Mouse (Mus musculus): ENCODE results near the gene Fam180a. TPM values are rescaled to one million over a fixed set of nuclear protein-coding genes. Genes with fewer than 3 reads are reported as not detected.

Gene Fam180a
- total RNA-seq, 2 experiments from 2014 or later, result 1.8 to 2.1 TPM

DNA sequence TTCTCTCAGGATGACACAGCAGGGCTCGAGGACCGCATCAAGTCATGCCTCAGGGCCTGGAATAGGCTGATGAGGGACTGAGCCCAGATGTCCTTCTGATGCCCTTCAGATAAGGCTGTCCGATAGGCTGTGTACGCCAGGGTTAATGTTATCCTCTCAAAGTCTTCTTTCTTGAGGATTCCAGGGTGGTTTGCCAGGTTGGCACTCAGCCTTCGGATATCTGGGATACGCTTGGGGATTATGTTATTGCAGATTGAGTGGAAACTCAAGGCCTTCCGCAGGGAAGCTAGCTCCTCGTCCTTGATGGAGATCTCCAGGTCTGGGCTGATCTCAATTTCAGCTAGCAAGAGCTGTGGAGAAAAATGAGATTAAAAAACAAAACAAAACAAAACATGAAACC is 12.4 kb downstream of the Fam180a start:
- no peak for DNase-seq (ENCODE audit: low spot score in 2 of 2)

- no peak for DNase-seq (ENCODE audit: low spot score in 2 of 2)
Measured at GRCm38 (mm10) chr6:35309406-35309805, 16.5 kb downstream of the Fam180a start.

- DNase-seq (ENCODE audit: low spot score in 2 of 2), result no peak
Measured at GRCm38 (mm10) chr6:35308037-35308436, 17.9 kb downstream of the Fam180a start, which contains the start of gene Slc13a4. Gene Slc13a4, minus strand, starts transcription at chr6:35308131.

- no peak for DNase-seq (ENCODE audit: low spot score in 2 of 2)
Measured at GRCm38 (mm10) chr6:35307136-35307535, 18.8 kb downstream of the Fam180a start.

DNA sequence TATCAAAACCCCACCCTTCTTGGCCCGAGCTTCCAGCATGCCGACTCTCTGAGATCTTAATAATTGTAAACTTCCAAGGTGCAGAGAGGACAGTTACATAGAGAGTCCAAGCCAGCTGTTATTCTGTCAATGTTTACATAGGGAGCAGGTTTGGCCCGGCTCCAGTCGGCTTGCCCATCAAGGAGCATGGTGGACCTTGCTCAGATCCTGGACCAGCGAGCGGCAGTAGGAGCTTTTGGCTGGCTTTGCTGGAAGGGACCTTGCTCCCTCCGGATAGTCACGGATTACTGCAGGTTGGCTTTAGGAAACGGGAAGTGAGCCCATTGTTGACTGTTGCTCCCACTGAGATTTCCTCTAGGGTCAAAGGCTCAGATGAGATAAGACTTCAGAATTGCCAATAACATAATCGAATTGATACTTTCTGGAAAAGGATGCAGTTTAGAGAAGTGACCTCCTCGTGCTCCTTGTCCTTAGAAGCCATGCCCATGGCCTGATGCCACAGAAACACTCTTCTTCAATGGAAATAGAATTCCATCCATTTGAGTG is 22.5 kb downstream of the Fam180a start:
- DNase-seq (ENCODE audit: low spot score in 2 of 2), result no peak

GRCm38 (mm10) chr6:35302581-35302980 is 23.4 kb downstream of the Fam180a start:
- no peak for DNase-seq (ENCODE audit: low spot score in 2 of 2)

GRCm38 (mm10) chr6:35298323-35298722 is 27.6 kb downstream of the Fam180a start:
- DNase-seq (ENCODE audit: low spot score in 2 of 2), result no peak

- DNase-seq (ENCODE audit: low spot score in 2 of 2), result no peak
Measured at GRCm38 (mm10) chr6:35297516-35298227, 28.3 kb downstream of the Fam180a start.

- peak; percentile 45 for DNase-seq (ENCODE audit: low spot score in 2 of 2)
Measured at GRCm38 (mm10) chr6:35297001-35297400, 28.9 kb downstream of the Fam180a start.

- DNase-seq (ENCODE audit: low spot score in 2 of 2), result no peak
Measured at GRCm38 (mm10) chr6:35294964-35295363, 31.0 kb downstream of the Fam180a start.

GRCm38 (mm10) chr6:35289676-35290075 is 36.3 kb downstream of the Fam180a start:
- peak; percentile 14 to 17 for DNase-seq (ENCODE audit: low spot score in 2 of 2)

DNA sequence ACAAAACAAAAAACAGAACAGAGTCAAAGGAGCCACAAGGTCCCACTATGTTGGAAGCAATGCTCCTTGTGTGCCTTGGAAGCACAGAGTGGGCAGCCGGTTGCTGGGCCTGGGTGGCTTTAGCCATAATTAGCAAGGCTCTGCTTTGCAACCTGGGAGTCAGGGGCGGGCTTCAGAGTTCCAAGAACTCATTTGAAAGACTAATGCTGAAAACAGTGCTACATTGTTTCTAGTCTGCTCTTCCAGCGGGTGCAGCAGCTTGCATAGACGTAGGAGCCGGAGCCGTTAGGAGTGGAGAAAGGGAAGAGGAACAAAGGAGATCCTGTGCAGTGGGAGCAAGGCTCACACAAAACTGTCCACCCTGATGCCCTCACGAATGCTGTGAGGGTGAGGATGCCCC is 37.0 kb downstream of the Fam180a start:
- no peak for DNase-seq (ENCODE audit: low spot score in 2 of 2)

- peak; percentile 70 to 73 for DNase-seq (ENCODE audit: low spot score in 2 of 2)
Measured at GRCm38 (mm10) chr6:35288114-35288761, 37.7 kb downstream of the Fam180a start.

GRCm38 (mm10) chr6:35279306-35279705 is 46.6 kb downstream of the Fam180a start:
- no peak for DNase-seq (ENCODE audit: low spot score in 2 of 2)

DNA sequence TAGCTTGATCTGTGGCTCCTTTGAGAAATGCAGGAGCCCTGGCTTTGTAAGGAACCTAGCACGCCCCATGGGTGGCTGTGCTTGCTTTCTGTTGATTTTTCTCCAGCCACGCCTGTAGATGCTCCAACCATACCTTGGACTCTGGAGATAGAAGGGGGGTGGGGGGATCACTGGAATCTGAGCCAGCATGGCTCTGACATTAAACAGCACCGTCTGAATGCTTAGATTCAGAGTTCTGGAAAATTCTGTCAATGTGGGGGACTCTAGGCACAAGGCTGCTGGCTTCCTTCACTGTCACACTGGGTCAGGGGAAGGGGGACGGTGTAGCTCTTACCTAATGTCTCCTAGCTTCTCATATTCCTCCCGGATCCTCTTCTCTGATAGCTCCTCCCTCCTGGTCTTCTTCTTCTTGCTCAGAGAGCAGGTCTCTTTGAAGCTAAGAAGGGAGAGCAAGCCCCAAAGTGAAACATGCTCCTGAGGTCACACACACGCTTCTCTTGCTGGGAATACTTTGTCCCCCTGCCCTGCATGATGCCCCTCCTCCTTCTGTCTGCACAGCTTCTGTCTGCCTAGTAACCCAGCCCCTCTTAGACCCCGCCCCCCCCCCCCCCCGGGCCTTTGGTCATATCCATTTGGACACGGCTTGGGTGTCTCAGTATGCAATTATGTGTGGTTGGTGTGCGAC is 47.9 kb downstream of the Fam180a start:
- no peak for DNase-seq (ENCODE audit: low spot score in 2 of 2)

DNA sequence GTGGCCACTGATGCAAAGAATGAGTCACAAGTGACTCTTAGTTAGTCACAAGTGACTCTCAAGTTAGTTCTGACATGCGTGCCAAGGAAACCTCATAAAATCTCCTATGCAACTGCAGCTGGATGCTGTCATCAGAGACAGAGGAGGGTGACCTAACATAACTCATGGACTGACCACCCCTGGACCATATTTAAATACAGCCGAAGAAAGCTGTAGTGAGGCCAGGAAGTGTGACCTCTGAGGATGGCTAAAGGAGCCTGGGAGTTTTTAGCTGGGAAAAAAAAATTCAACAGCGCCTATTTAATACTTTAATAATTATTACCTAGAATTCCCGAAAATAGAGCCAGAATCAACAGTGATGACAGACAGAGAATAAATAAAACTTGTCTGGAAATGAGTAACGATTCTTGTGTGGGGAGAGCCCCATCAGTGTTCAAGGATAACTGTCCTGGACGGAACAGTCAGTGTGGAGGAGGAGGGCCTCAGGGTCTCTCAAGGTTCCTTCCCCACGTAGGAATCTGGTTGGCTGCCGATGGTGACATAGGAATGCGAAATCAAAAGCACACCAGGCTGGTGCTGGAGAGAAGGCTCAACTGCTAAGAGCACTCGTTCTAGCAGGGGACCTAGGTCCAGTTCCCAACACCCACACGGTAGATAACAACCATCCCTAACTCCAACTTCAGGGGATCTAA is 52.4 kb downstream of the Fam180a start:
- no peak for DNase-seq (ENCODE audit: low spot score in 2 of 2)

- DNase-seq (ENCODE audit: low spot score in 2 of 2), result no peak
Measured at GRCm38 (mm10) chr6:35271868-35272765, 53.8 kb downstream of the Fam180a start.

DNA sequence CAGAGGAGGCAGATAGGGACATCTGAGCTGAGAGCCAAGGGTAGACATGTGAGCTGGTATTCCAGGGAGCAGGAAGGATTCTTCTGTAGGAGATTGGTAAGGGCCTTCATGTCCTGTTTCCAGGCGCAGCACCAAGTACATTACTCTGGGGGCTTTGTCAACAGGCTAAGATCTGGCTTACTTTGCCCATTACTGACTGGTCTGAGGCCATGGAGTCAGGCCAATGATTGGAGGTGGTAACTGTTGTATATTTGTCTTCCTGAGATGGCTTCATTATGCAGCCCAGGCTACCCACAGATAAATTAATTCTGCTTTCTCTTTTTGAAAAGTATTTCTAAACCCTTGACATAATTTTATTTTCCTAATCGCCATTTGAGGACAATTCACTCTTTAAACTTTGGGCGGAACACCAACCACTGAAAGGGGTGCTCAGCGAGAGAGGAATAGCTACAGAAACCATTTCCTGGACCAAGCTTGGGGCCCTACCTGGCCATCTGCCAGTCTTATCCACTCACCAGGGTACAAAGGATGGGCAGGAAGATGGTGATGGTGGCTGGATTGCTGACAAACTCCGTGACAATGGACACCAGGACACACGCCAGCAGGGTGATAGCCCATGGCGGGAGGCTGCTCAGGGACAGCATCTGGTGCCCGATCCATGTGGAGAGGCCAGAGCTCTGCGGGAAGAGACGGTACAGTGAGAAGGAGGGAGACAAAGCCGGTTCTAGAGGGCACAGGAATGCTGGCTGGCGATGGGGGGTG is 54.7 kb downstream of the Fam180a start:
- DNase-seq (ENCODE audit: low spot score in 2 of 2), result peak; percentile 21 to 52

DNA sequence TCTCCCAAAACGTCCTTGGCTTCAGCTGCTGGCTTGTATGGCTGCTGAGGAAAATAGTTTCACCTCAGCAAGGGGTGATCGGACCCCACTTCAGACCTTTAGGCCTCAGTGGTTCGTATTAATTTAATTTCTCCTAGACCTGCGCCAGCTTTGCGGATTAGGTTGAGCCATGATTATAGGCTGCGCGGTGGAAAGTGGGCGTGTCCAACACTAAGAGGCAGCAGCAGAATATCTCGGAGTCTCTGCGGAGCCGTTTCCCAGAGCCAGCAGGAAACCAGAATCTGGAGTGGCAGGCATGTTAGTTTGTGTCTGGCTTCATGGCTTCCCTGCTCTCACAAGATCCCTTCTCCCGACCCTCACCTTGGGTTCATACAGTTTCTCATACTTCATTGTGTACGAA is 56.3 kb downstream of the Fam180a start:
- no peak for DNase-seq (ENCODE audit: low spot score in 2 of 2)

- DNase-seq (ENCODE audit: low spot score in 2 of 2), result no peak
Measured at GRCm38 (mm10) chr6:35268711-35269110, 57.2 kb downstream of the Fam180a start.
